Mouse (Mus musculus): ENCODE results near the gene Pacrg. TPM values are rescaled to one million over a fixed set of nuclear protein-coding genes. Genes with fewer than 3 reads are reported as not detected.

Pacrg gene
- total and polyA plus RNA-seq, 3 experiments, result not detected

DNA sequence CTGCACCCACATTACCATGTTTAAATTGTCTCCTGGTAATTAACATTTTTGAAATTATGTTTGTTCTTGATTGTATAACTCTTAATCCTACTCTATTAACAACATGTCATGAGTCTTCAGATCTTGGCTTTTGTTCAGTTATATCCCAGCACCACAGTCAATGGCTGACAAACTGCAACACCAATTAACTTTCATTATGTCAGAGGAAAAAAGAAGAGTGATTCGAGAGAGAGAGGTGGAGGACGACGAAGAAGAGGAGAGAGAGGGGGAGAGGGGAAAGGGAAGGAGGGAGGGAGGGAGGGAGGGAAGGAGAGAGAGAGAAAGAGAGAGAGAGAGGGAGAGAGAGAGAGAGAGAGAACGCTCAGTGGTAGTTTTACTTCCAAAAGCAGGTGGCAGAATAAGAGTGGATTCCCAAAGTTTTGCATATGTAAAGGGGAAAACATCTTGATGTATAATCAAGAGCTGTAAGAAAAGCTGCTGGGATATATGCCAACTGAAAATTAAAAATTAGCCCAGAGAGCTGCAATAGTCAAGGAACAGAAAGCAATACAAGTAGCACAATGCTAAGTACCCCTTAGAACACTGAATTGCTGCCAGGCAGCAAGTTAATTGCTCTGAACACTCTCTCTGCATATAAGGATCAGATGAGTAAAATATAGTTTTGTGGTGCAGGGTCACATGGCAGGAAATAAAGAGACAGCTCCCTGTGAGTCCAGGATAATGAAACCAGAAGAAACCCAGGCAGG, 107.6 kb downstream of the Pacrg start:
- Histone ChIP-seq H3K27ac (ENCODE audit: control insufficient read depth, low read depth, low read length) (no peak overlapping the region), H3K9ac (ENCODE audit: control insufficient read depth, low read depth, low read length, poor library complexity, severe bottlenecking) (no peak overlapping the region), H3K36me3 (ENCODE audit: control insufficient read depth in 1 of 2, insufficient read depth in 2 of 2, low read length in 2 of 2) (no peaks in the 10 kb centered on the region), H3K79me2 (ENCODE audit: control insufficient read depth, insufficient read depth, low read length, poor library complexity) (no peaks in the 10 kb centered on the region), H3K27me3 (ENCODE audit: control insufficient read depth in 1 of 2, insufficient read depth in 2 of 2, low read length in 2 of 2) (peaks cover 0 to 2% of the 10 kb centered on the region in 2 experiments; a peak in 2 of 4 replicates), H3K9me3 (replicated peaks; ENCODE audit: insufficient read depth, low read length) (no peaks in the 10 kb centered on the region), H3K4me1 (ENCODE audit: control insufficient read depth in 1 of 2, insufficient read depth in 2 of 2, low read length in 2 of 2) (no peaks in the 10 kb centered on the region), H3K4me3 (ENCODE audit: control insufficient read depth in 1 of 2, insufficient read depth in 1 of 2, low read depth in 2 of 2, low read length in 2 of 2) (no peak overlapping the region)
- DNase-seq (ENCODE audit: low read depth, low spot score), result no peak
- TF ChIP-seq CHD1 (IDR thresholded peaks at IDR 0.05; ENCODE audit: low read depth, low read length) (no peak), ETS1 (IDR thresholded peaks at IDR 0.05; ENCODE audit: low read depth, low read length) (no peak), TAL1 (IDR thresholded peaks at IDR 0.05; ENCODE audit: low read length) (no peak), RAD21 (IDR thresholded peaks at IDR 0.05; ENCODE audit: low read depth, low read length) (no peak), ZC3H11A (IDR thresholded peaks at IDR 0.05; ENCODE audit: low read depth, low read length) (no peak), ZKSCAN1 (IDR thresholded peaks at IDR 0.05; ENCODE audit: low read depth, low read length) (no peak), GABPA (IDR thresholded peaks at IDR 0.05; ENCODE audit: low read depth, low read length) (no peak), POLR2AphosphoS5 (IDR thresholded peaks at IDR 0.05; ENCODE audit: borderline replicate concordance, low read depth, low read length) (no peak)

GRCm38 (mm10) chr17:10724853-10725252, 115.3 kb downstream of the Pacrg start:
- Histone ChIP-seq H3K27ac (ENCODE audit: control insufficient read depth, low read depth, low read length) (no peak overlapping the region), H3K4me3 (ENCODE audit: control insufficient read depth in 1 of 2, insufficient read depth in 1 of 2, low read depth in 2 of 2, low read length in 2 of 2) (no peak overlapping the region), H3K9me3 (replicated peaks; ENCODE audit: insufficient read depth, low read length) (no peaks in the 10 kb centered on the region), H3K36me3 (ENCODE audit: control insufficient read depth in 1 of 2, insufficient read depth in 2 of 2, low read length in 2 of 2) (no peaks in the 10 kb centered on the region), H3K4me1 (ENCODE audit: control insufficient read depth in 1 of 2, insufficient read depth in 2 of 2, low read length in 2 of 2) (no peaks in the 10 kb centered on the region), H3K79me2 (ENCODE audit: control insufficient read depth, insufficient read depth, low read length, poor library complexity) (no peaks in the 10 kb centered on the region), H3K27me3 (ENCODE audit: control insufficient read depth in 1 of 2, insufficient read depth in 2 of 2, low read length in 2 of 2) (no peaks in the 10 kb centered on the region), H3K9ac (ENCODE audit: control insufficient read depth, low read depth, low read length, poor library complexity, severe bottlenecking) (no peak overlapping the region)
- DNase-seq (ENCODE audit: low read depth, low spot score), result no peak
- TF ChIP-seq GABPA (IDR thresholded peaks at IDR 0.05; ENCODE audit: low read depth, low read length), result no peak
- no peak for TF ChIP-seq ZC3H11A (IDR thresholded peaks at IDR 0.05; ENCODE audit: low read depth, low read length)
- no peak for TF ChIP-seq MYC (IDR thresholded peaks at IDR 0.05; ENCODE audit: low read depth, low read length)
- TF ChIP-seq CHD1 (IDR thresholded peaks at IDR 0.05; ENCODE audit: low read depth, low read length), result no peak
- TF ChIP-seq CTCF (IDR thresholded peaks at IDR 0.05 in 2 of 3, conservative IDR thresholded peaks at IDR 0.05 in 1 of 3; ENCODE audit: control insufficient read depth in 1 of 3, insufficient read depth in 1 of 3, low read depth in 2 of 3, low read length in 3 of 3, poor library complexity in 1 of 3, severe bottlenecking in 1 of 3), result no peak
- no peak for TF ChIP-seq TAL1 (IDR thresholded peaks at IDR 0.05; ENCODE audit: low read length)
- TF ChIP-seq MAFK (IDR thresholded peaks at IDR 0.05; ENCODE audit: borderline replicate concordance, low read depth, low read length), result no peak
- no peak for TF ChIP-seq MXI1 (IDR thresholded peaks at IDR 0.05; ENCODE audit: low read depth, low read length)
- TF ChIP-seq SIN3A (IDR thresholded peaks at IDR 0.05; ENCODE audit: low read length), result no peak
- no peak for TF ChIP-seq TBP (IDR thresholded peaks at IDR 0.05; ENCODE audit: low read depth, low read length)
- TF ChIP-seq EP300 (IDR thresholded peaks at IDR 0.05; ENCODE audit: low read depth in 1 of 2, low read length in 2 of 2), result no peak
- TF ChIP-seq POLR2AphosphoS2 (IDR thresholded peaks at IDR 0.05; ENCODE audit: low read length), result no peak
- no peak for TF ChIP-seq MYB (IDR thresholded peaks at IDR 0.05; ENCODE audit: low read depth, low read length)
- TF ChIP-seq BHLHE40 (IDR thresholded peaks at IDR 0.05; ENCODE audit: borderline replicate concordance, low read depth, low read length), result no peak
- no peak for TF ChIP-seq USF1 (IDR thresholded peaks at IDR 0.05; ENCODE audit: low read depth, low read length)
- TF ChIP-seq KAT2A (conservative IDR thresholded peaks at IDR 0.05; ENCODE audit: low read depth, low read length), result no peak
- no peak for TF ChIP-seq CHD2 (IDR thresholded peaks at IDR 0.05; ENCODE audit: low read length)
- TF ChIP-seq GATA1 (IDR thresholded peaks at IDR 0.05; ENCODE audit: low read depth, low read length), result no peak

Data from MEL (cell line).